Mouse (Mus musculus) kidney, postnatal 36 days (tissue): ENCODE measurements at regions not wholly inside any gene's neighbourhood (a gene's known extent, or its start where the extent isn't known, plus 50 kb on each side); places are given as distances from the start of the nearest gene placed in this dataset.

Experiments
- DNase-seq, 2 experiments: peaks; one replicate each; pipeline ENCODE4 v3.0.0; 2021 to 2022; ENCODE audit warnings: mixed read lengths in 2 of 2

- DNase-seq = no peak
Measured at GRCm38 (mm10) chr17:79282771-79283170, 72.1 kb downstream of the Cdc42ep3 start.

- DNase-seq = no peak
Measured at GRCm38 (mm10) chr17:79273551-79273950, 81.3 kb downstream of the Cdc42ep3 start.

- DNase-seq = no peak
Measured at GRCm38 (mm10) chr17:79259691-79260090, 95.2 kb downstream of the Cdc42ep3 start.

DNA sequence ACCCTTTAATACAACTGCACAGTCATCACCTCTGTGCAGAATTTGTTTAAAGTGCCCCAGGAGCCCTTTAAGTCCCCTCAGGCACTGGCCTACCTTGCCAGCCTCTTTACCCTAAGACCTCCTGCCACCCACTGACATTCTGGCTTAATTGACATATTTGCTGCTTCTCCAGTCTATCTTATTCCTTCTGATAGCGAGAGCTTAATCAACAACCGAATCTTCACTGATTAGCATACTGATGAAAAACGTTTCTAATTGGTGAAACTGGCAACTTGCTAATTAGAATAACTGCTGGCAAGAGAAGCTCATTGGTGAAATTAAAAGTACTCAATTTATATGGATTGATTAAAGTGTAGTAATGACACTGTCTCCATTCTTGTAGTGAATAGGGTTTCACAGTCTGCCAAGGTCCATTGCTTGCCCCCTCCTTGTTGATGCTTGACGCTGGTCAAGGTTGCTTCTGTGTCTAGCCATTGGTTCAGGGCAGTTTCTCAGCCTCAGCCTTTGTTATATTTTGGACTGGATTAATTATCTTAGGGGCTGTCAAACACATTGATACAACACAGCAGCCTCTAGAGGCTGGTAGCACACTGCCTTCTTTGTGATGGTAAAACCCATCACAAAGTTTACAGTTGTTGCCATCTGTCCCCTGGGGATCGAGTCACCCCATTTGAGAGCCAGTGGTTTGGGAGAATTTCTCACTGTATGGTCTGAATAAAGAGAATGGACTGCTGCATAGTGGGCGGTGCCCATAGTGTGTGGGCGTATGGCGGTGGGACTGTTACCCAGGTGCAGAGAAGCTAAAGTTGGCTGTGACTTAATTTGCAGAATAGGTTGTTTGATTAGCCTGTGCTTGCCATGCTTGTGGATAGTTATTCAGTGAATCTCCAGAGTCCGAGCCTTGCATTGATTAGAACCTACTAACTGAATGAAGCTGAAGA lies 107.7 kb downstream of the Cdc42ep3 start:
- no peak for DNase-seq

DNA sequence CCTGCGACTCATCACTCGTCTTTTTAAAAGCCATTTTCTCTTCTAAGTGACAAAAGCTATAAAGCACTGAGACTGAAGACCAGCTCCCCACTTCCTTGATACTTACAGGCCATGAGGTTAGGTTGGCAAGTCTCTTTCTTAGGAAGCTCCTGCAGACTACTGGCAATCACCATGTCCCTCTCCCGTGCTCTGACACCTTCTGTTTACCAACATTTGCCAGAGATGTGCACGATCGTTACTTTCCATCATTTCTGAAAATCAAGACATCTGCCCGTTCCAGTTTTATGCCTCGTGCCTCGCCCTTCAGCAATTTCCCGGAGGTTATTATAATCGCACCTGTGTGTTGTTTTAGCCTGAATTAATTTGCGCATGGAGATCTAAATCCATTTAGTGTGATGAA lies 110.8 kb downstream of the Cdc42ep3 start:
- DNase-seq = no peak

- no peak for DNase-seq
Measured at GRCm38 (mm10) chr17:79243426-79243825, 111.5 kb downstream of the Cdc42ep3 start.

- DNase-seq = peak; percentile 8
Measured at GRCm38 (mm10) chr17:79241489-79241888, 113.4 kb downstream of the Cdc42ep3 start.

DNA sequence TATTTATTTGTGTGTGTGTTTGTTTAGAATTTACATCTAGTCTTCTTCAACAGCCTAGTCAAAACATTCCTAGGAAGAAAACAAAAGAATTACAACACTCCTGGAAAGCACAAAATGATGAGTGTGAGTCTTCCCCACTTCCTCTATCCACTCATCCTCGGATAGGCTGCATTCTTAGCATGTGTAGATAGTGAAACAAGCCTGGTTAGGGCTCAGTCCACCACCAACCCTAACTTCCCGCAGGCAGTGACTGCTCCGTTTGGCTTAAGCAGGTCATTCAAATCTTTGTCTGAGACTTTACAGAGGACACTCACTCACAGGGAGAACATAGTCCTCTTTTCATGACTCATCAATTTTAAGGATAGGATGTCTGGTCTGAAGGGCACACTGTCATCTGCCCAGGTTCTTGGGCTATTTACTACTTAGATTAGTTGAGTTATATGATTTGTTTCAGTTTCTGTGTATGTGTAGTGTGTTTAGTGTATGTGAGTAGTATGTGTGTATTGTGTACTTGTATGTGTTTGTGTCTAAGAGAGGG lies 118.6 kb downstream of the Cdc42ep3 start:
- no peak for DNase-seq

DNA sequence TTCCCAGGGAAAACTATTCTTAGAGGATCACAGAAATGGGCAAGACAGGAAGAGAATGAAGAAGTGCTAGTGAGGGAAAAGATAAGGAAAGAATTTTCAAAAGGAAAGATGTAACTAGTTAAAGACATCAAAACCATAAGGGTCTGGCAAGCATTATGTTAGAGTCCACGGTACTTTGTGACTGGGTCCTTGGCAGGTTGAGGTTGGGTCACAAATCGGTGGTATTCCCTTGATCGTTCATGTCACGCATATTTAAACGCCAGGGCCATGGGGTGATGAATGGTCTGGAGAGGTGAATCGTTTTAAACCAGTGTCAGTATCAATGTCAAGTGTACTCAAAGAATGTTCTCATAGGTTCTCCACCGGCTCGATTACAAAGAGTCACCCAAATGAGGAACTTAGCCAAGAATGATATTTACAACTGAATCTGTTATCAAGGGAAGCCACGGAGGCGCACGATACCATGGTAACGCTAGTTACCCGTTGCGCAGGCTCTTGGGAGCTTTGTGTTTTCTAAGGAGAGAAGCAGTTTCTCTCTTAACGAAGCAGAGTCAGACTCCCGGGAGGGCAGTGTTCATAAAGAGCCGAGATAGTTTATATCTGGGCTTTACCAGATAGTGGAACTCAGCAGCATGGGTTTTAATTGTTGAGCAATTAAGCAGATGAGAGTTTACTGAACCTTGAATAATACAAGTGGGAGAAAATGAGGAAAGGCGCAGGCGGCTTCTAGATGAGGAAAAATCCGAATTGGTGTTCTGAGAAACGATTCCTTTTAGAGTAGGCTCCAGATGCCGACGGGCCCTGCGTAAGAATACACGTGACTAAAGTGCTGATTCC lies 124.0 kb downstream of the Cdc42ep3 start:
- peak; percentile 1 to 5 for DNase-seq

DNA sequence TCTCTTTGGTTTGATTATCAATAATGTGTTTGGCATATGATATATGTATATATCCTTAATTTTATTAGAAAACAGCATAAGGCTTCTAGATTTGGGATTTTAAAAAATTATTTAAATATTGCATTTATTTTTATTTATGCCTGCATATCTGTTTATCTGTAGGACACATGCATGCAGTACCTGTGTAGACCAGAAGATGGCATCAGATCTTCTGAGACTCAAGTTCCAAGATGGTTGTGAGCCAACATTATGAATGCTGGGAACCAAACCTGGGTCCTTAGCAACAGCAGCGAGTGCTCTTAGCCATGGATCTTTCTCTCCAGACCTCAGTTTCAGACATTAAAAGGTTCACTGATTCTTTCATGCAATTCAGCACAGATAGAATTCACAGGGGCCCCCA lies 148.3 kb downstream of the Cdc42ep3 start:
- DNase-seq = peak in 1 of 2 experiments; percentile 14

DNA sequence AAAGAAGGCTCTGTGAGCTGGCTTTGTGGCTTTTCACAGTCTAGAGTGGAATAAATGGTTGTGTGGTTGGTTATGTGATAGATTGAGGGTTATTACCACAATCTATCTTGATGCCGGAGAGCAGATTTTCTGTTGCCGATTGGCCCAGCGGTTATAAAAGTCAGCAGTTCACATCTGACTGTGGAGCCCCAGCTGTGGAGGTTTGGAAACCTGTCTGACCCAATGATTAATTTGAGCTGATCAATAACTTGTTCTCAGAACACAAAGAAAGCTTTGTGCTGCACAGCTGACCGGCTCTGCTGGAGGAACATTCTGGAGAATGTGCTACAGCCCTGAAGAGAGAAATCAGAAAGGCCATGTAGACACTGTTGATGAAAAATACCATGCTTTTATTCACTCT lies 148.8 kb downstream of the Cdc42ep3 start:
- no peak for DNase-seq

DNA sequence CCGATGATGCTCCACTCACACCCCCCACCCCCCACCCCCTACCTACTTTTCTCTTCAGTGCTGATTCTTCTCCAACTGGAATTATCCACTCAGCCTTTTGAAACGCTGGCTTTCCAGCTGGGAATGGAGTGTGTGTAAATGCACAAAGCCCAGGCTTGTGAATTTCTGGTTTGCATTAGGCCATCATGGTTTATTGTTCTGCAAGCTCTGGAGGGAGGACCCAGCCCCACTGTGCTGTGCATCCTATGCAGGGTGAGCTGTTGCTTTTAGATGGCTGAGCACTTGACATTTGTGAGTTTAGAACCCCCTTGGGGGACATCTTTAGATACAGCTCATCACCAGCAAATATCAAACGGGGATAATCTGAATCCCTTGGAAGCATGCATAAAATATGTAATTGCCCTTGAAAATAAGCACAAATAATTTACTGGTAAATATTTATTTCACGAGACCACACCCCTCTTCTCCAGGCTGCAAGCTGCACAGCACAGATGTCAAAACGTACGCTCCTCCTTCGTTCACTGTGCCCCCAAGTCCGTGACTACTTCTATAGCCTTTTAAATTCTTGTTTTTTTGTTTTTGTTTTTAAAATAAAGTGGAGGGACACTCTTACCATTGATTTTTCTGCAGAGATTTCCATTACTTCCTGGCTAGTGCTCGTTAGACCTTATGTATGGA lies 148.2 kb downstream of the Qpct start:
- no peak for DNase-seq

DNA sequence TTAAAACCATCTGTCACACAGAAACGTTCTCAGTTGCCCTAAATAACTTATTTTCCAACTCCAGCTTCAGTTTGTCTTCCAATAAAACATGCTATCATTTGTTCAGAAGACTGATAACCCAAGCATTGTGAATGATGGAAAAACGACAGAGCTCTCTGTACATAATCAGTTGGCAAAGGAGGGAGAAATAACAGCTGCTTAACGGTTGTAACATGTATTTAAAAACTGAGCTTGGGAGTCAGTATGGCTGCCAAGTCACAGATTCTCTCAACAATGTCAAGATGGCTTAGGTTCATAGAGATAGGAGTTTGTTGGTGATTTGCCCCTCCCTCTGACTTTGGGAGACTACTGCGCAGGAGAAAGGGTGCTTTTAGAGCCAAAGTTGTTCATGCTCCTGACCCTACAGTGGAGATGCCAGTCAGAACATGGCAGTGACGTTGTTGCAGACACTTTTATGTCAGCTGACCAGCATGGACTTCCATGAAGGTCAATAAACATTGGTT lies 140.2 kb downstream of the Qpct start:
- DNase-seq = no peak

GRCm38 (mm10) chr17:79188282-79188681 lies 136.6 kb downstream of the Qpct start:
- DNase-seq = no peak

DNA sequence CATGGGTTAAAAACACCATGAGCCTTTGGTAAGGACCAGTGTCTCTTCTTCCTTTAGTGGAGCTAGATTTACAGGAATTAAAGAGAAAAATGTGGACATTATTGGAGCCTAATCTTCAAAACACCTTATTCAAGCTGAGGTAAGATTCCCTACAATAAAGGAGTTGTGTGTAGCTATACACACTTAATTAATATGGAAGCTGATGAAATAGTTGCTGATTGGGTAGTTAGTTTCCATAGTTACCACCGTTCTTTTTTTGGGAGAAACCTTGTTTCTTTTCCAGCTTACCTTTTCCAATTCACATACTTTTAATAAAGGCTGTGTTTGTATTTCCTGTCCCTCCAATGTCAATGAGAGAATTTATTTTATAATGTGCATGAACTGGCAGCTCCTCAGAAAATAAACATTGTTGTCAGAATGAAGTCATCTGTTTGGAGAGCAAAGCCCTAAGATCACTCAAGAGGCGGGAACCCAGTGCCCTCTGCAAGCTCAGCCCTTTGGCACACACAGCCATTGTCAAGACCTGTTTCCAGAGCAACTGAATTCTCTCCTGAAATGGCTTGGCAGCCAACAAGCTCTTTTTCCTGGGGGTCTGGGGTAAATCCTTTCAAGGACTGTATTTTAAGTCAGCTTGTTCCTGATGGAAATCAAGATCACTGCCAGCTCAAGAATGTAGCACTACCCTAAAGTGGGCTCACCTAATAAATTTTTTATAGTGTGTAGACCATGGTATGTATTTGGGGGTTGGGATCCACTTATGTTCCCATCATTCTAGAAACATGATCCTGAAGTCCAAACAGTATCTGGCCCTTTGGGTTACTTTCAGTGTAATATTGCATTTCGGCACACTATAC lies 128.8 kb downstream of the Qpct start:
- no peak for DNase-seq

DNA sequence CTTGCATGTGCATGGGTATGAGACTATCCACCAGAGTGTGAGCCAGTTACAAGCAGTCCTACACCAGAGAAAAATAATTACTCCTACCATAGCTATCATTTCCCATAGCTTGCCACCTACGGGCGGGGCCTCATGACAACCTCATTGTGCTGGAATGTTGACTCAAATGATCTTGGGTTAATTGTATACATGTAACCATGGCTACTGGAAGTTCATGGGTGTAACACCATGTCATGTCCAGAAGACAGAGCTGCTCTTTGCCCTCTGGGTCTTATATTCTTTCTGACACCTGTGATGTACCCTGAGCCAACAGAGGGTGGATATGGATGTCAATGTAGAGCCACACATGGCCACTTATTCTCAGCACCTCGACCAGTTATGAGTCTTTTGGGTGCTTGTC lies 125.6 kb downstream of the Qpct start:
- DNase-seq = no peak

- no peak for DNase-seq
Measured at GRCm38 (mm10) chr17:79176356-79176755, 124.7 kb downstream of the Qpct start.

DNA sequence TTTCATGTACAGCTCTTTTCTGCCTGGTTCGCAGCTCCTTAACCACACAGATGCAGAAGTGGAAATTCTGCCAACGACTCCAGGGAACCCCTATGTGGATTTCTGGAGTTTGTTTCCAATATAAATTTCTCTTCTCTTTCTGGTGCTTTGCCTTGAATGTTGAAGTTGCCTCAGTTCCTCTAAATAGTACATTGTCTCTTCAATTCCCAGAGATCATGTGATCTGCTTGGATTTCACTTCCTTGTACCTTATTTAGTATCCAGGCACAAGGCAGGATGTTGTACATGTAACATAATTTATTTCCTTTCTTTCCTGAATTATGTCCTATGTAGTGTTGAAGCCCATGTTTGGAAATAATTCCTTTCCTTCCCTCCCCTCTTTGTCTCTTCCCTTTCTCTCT lies 123.7 kb downstream of the Qpct start:
- no peak for DNase-seq

GRCm38 (mm10) chr17:79172328-79172727 lies 120.6 kb downstream of the Qpct start:
- DNase-seq = no peak

GRCm38 (mm10) chr17:79170690-79171089 lies 119.0 kb downstream of the Qpct start:
- DNase-seq = no peak

- no peak for DNase-seq
Measured at GRCm38 (mm10) chr17:79167198-79167597, 115.5 kb downstream of the Qpct start.
